Mouse (Mus musculus) CD4-positive naive resting alpha-beta T cell, adult 57 days (primary cell): Measurements from ENCODE around the gene Vmn2r68. TPM values are rescaled to one million over a fixed set of nuclear protein-coding genes. Genes with fewer than 3 reads are reported as not detected.

Experiments
- total RNA-seq: library from RNA; stranded (reverse); gene quantifications from one replicate; pipeline ENCODE4 v1.2.4, GENCODE M21; 2023

Vmn2r68 gene
- not detected for total RNA-seq

DNA sequence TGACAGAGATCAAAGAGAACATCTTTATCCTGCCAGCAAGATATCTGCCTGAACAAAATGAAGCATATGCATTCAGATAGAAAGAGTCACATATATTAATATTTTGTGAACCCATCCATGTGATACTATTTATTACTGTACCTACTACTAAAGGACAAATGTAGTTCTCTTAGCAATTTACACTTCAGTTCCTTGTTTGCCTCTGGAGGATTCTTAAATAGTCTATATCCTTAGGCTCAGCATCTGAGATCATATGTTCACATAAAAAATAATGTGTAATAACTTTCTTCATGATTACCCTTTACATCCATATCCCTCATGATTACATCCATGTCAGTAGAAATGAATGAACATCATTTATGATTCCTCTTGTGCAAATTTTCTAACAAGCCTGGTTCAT lies at the start of gene Vmn2r68:
Gene Vmn2r68, minus strand, starts transcription at position 101 of the 400 bp plus-strand sequence.

Other genes starting within 250 kb of the Vmn2r68 start
- not detected for gene Vmn2r66, start 225.5 kb downstream of the Vmn2r68 start, total RNA-seq
- gene Vmn2r67, start 81.8 kb downstream of the Vmn2r68 start, total RNA-seq: not detected
- not detected for gene Vmn2r69, start 178.1 kb upstream of the Vmn2r68 start, total RNA-seq